Mouse (Mus musculus) forebrain, postnatal 0 days (tissue): ENCODE data around the gene Prss35. TPM values are rescaled to one million over a fixed set of nuclear protein-coding genes. Genes with fewer than 3 reads are reported as not detected.
A peak's percentile ranks its signal among the peaks of the same experiment; 100 is the strongest.

Source experiments
- ATAC-seq: fragments of 200-750 bp; cut with Nextera tagmentation; 2 replicates; pipeline ENCODE4 v1.8.0; 2017; ENCODE audit warnings: mild to moderate bottlenecking, moderate library complexity
- DNase-seq: peaks from one replicate; pipeline ENCODE4 v3.0.0-alpha.2; 2015
- H3K27ac ChIP-seq: fragments of 300-500 bp; sonication (generic); 2 replicates; pipeline ENCODE4 v1.5.1; 2014; ENCODE audit warnings: low read depth, mild to moderate bottlenecking, antibody characterized with exemption, low read length, moderate library complexity, mixed read lengths
- H3K27me3 ChIP-seq: fragments of 300-500 bp; sonication (generic); 2 replicates; pipeline ENCODE4 v1.6.1; 2014; ENCODE audit warnings: mild to moderate bottlenecking, low read length, mixed read lengths; ENCODE audit not compliant: insufficient read depth
- H3K36me3 ChIP-seq: fragments of 300-500 bp; sonication (generic); 2 replicates; pipeline ENCODE4 v1.6.1; 2014; ENCODE audit warnings: mild to moderate bottlenecking, moderate library complexity; ENCODE audit not compliant: insufficient read depth
- H3K4me1 ChIP-seq: fragments of 300-500 bp; sonication (generic); 2 replicates; pipeline ENCODE4 v1.6.1; 2014; ENCODE audit warnings: antibody characterized with exemption; ENCODE audit not compliant: insufficient read depth
- H3K4me2 ChIP-seq: fragments of 300-500 bp; sonication (generic); 2 replicates; pipeline ENCODE4 v1.6.1; 2014; ENCODE audit warnings: low read depth, mild to moderate bottlenecking, moderate library complexity
- H3K4me3 ChIP-seq: fragments of 300-500 bp; sonication (generic); 2 replicates; pipeline ENCODE4 v1.5.1; 2014; ENCODE audit warnings: low read depth, low read length, mixed read lengths
- H3K9ac ChIP-seq: fragments of 300-500 bp; sonication (generic); 2 replicates; pipeline ENCODE4 v1.6.1; 2014; ENCODE audit warnings: mild to moderate bottlenecking
- H3K9me3 ChIP-seq: fragments of 300-500 bp; sonication (generic); 2 replicates; pipeline ENCODE4 v1.6.1; 2016; ENCODE audit warnings: low read length
- CTCF ChIP-seq: sonication (generic); IDR thresholded peaks from 2 replicates; pipeline ENCODE4 v1.5.1; 2016; ENCODE audit warnings: antibody characterized with exemption, control low read depth, low read depth
- WGBS: fragments of 180-500 bp; shearing (Covaris S2); extraction: QIAGEN DNeasy Blood & Tissue Kit; methylation state at CpG from one replicate; pipeline ENCODE4 v1.1.7; 2014; 5-methylcytosine and 5-hydroxymethylcytosine counted together
- polyA plus RNA-seq: library from polyadenylated mRNA; unstranded; fragments of >200 nt; fragmentation: Nextera tagmentation; extraction: Ambion mirVana; gene quantifications from 2 replicates; pipeline ENCODE4 v1.2.1, GENCODE M21; 2015
- total RNA-seq: library from RNA; depleted of rRNA; stranded (reverse); fragments of >200 nt; gene quantifications from 2 replicates; pipeline ENCODE4 v1.2.3, GENCODE M21; 2014; rRNA removed

Gene Prss35
- 2.8 and 4.4 TPM in 2 replicates for total RNA-seq
- polyA plus RNA-seq, result 3.1 and 3.9 TPM in 2 replicates

- Histone ChIP-seq H3K27me3 (no peaks in the 10 kb centered on the region; the same call in 1 of the 2 replicates), H3K36me3 (no peaks in the 10 kb centered on the region), H3K9ac (peak within 1 kb of the TSS; percentile 26), H3K9me3 (no peaks in the 10 kb centered on the region), H3K4me3 (peak within 1 kb of the TSS; percentile 38), H3K4me1 (peaks cover 8% of the 10 kb centered on the region), H3K27ac (no peak within 1 kb of the TSS), H3K4me2 (peak within 1 kb of the TSS; percentile 60)
- 4% methylated on average over 19 of the region's 19 CpGs for WGBS
- peak; percentile 74 for ATAC-seq
- TF ChIP-seq CTCF, result peak; percentile 42
- peak; percentile 41 for DNase-seq
Measured at GRCm38 (mm10) chr9:86742959-86743911, at the start of gene Prss35. Gene Prss35, plus strand, starts transcription at chr9:86743649.

DNA sequence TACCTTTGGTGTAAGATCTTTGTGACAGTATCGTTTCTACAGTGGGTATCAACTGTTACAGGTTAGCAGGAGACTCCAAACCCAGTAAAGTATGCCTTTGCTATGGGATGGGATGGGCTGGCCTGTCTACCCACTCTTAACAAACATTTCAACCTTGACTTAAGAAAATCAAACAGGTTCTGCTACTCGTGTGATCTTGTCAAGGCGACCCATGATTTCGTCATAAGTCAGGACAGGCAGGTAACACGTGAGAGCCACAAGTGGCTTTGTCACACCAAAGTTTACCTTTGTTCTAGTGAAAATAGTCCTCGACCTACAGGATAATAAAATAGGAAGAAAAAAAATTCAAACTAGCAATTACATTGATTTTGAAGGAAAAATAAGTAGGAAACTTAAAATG is 49.5 kb upstream of the Prss35 start:
- no peak overlapping the region for H3K4me3 ChIP-seq
- 0 out of 2 replicates have a peak, but pooled peaks cover 2% of the 10 kb centered on the region for H3K4me1 ChIP-seq
- H3K9me3 ChIP-seq, result no peaks in the 10 kb centered on the region
- no peak overlapping the region for H3K4me2 ChIP-seq
- no peak overlapping the region for H3K27ac ChIP-seq
- ATAC-seq (no peak), DNase-seq (no peak)
- 96% methylated on average over 6 of the region's 6 CpGs for WGBS
- no peak overlapping the region for H3K9ac ChIP-seq
- H3K27me3 ChIP-seq, result no peaks in the 10 kb centered on the region
- H3K36me3 ChIP-seq, result no peaks in the 10 kb centered on the region
- no peak for TF ChIP-seq CTCF

DNA sequence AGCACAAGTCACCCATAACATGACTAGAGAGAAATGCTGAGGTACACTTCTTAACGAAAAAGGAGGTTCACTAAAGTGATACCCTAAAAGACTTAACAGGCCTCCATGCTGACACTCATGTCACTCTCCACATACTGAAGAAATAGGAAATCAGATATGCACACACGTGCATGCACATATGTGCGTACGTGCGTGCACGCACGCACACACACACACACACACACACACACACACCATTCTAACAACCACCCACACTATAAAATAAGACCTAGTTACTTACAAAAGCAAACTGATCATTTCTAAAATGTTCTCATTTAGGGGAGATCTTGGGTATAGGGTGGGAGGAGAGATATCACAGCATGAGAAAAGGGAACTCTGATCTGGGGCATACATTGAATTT is 48.8 kb upstream of the Prss35 start:
- no peaks in the 10 kb centered on the region for H3K9me3 ChIP-seq
- H3K27ac ChIP-seq, result no peak overlapping the region
- H3K27me3 ChIP-seq, result no peaks in the 10 kb centered on the region
- peak overlapping the region; percentile 89 for H3K4me2 ChIP-seq
- 0 out of 2 replicates have a peak, but pooled peaks cover 2% of the 10 kb centered on the region for H3K4me1 ChIP-seq
- 87% methylated on average over 7 of the region's 7 CpGs for WGBS
- DNase-seq (no peak), ATAC-seq (no peak)
- H3K9ac ChIP-seq, result no peak overlapping the region
- TF ChIP-seq CTCF, result no peak
- no peaks in the 10 kb centered on the region for H3K36me3 ChIP-seq
- H3K4me3 ChIP-seq, result peak overlapping the region; percentile 68; the same call in 1 of the 2 replicates

DNA sequence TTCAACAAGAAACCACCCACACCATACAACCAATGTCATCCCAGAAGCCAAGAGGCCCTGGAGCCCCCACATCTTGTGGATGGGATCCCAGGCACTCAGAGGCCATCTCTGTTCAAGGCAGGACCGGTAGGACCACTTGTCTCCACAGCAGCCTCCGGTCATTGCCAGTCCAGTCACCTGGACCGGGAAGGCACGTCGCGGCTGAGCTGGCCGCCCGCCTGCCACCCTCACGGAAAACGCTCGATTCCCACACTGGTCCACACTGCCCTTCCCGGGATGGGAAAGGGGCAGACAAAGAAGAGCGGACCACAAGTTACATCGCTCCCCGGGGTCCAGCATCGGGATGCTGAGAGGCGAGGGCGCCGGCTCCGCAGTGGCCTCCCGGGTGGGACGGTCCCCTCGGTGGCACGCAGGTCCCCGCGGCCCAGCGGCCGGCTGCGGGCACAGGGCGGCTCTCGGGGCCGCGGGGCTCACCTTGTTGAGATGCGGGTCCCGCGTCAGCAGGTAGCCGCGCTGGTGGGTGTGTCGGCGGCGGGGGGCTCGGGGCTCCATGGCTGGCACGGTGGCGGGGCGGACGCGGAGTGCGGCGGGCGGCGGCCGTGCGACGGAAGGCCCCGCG is 48.1 kb upstream of the Prss35 start:
- peak; percentile 55 for DNase-seq
- no peaks in the 10 kb centered on the region for H3K27me3 ChIP-seq
- H3K4me3 ChIP-seq, result peak overlapping the region; percentile 68
- 3% methylated on average over 46 of the region's 56 CpGs for WGBS
- peak overlapping the region; percentile 69 for H3K27ac ChIP-seq
- H3K4me2 ChIP-seq, result peak overlapping the region; percentile 89
- no peak for TF ChIP-seq CTCF
- H3K36me3 ChIP-seq, result no peaks in the 10 kb centered on the region
- no peaks in the 10 kb centered on the region for H3K9me3 ChIP-seq
- H3K4me1 ChIP-seq, result 0 out of 2 replicates have a peak, but pooled peaks cover 2% of the 10 kb centered on the region
- ATAC-seq, result peak; percentile 72
- peak overlapping the region; percentile 85 for H3K9ac ChIP-seq

DNA sequence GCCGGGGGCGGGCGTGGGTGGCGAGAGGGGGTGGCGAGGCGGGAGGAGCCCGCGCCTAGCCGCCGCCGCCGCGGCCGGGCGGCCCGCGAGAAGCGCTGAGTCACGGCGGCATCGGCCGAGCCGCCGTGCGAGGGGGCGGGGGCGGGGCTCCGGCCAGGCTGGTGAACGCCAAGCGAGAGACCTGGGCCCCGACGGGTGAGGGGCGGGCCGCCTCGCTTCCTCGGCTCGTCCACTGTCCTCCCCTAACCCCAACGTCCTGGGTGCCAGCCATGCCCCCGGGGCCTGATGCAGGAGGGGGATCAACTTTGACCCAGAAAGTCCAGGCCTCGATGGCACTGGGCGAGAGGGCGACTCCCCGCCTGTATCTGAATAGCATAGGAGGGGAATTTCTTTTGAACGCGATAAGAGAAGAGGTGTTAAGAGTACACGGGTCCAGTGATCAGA is 47.6 kb upstream of the Prss35 start, which contains the start of gene Me1:
TSS of gene Me1 (minus strand) at position 136 of the 444 bp plus-strand sequence.
- WGBS, result under 1% methylated on average over 42 of the region's 46 CpGs
- no peaks in the 10 kb centered on the region for H3K36me3 ChIP-seq
- H3K27me3 ChIP-seq, result no peaks in the 10 kb centered on the region
- H3K27ac ChIP-seq, result peak within 1 kb of the TSS; percentile 69
- peak; percentile 34 for DNase-seq
- H3K9me3 ChIP-seq, result no peaks in the 10 kb centered on the region
- peak within 1 kb of the TSS; percentile 89 for H3K4me2 ChIP-seq
- H3K4me1 ChIP-seq, result 0 out of 2 replicates have a peak, but pooled peaks cover 2% of the 10 kb centered on the region
- peak within 1 kb of the TSS; percentile 85 for H3K9ac ChIP-seq
- H3K4me3 ChIP-seq, result peak within 1 kb of the TSS; percentile 68
- ATAC-seq, result peak; percentile 77
- TF ChIP-seq CTCF, result no peak

DNA sequence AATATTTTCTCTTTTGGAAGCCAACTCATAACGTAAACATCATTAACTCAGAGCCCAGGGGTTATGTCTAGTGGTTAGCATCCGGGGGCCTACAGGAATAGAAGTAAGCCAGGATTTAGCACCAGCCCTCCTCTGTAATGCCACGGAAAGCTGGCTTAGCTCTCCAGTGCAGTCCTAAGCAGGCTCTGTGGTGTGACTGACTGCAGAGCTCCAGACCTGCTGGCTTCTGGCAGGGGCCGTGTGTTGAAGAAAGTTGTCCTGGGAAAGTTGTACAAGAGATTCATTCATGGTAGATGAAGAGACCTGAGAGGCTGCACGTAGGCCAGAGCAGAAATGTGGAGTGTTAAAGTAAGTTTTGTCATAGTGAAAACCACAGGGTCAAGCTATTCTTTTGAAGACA is 42.2 kb upstream of the Prss35 start:
- Histone ChIP-seq H3K27me3 (no peaks in the 10 kb centered on the region), H3K4me2 (no peak overlapping the region), H3K9me3 (no peaks in the 10 kb centered on the region), H3K36me3 (no peaks in the 10 kb centered on the region), H3K4me1 (no peaks in the 10 kb centered on the region), H3K27ac (no peak overlapping the region), H3K9ac (no peak overlapping the region), H3K4me3 (no peak overlapping the region)
- no peak for DNase-seq
- no peak for TF ChIP-seq CTCF
- peak; percentile 43; the same call in 1 of the 2 replicates for ATAC-seq
- WGBS, result 31% methylated on average over 5 of the region's 5 CpGs
